24 mouse cellular contexts compared by ENCODE assay signal in genomic region chr12:112959421-112959820, GRCm38 (mm10). TPM values are rescaled to one million over a fixed set of nuclear protein-coding genes. Genes with fewer than 3 reads are reported as not detected.
A peak's percentile ranks its signal among the peaks of the same experiment; 100 is the strongest.
DNase-seq lines count a peak whose midpoint lies in the region; ATAC-seq and TF ChIP-seq lines count a peak whose summit lies in the region.
"Had no signal": no experiment of that assay in that cellular context is flagged by ENCODE, and none has a peak within 500 bp of the region (broad histone marks: within the 10 kb centered on the region; RNA-seq: fewer than 3 reads in every experiment).

No protein-coding gene starts in this region.

- TF ChIP-seq CTCF in liver, postnatal 0 days (IDR thresholded peaks at IDR 0.05; ENCODE audit: low read depth), result no peak

- H3K4me3 ChIP-seq in liver, embryonic 12.5 days, result no peak overlapping the region
- H3K4me3 ChIP-seq in liver, postnatal 0 days (ENCODE audit: low read depth, low read length), result no peak overlapping the region
- H3K4me3 ChIP-seq: embryonic facial prominence, embryonic 10.5 days; heart, embryonic 10.5 days; hindbrain, embryonic 10.5 days; kidney, embryonic 15.5 days; limb, embryonic 13.5 days; liver, embryonic 13.5 days; megakaryocyte, embryonic 14.5 days had no signal

- H3K4me2 ChIP-seq in liver, embryonic 12.5 days, result no peak overlapping the region
- no peak overlapping the region for H3K4me2 ChIP-seq in liver, postnatal 0 days (ENCODE audit: low read depth, low read length)
- H3K4me2 ChIP-seq: kidney, embryonic 15.5 days; limb, embryonic 13.5 days; liver, embryonic 13.5 days; lung, embryonic 14.5 days had no signal

- no peak for ATAC-seq in liver, embryonic 12.5 days
- ATAC-seq in liver, postnatal 0 days, result no peak
- ATAC-seq in inflammation-experienced regulatory T-cells, adult 6 months, result peak; percentile 89
- no peak for ATAC-seq in megakaryocyte progenitor cell, adult 5-6 weeks (replicated peaks; ENCODE audit: poor library complexity)
- ATAC-seq: forebrain, postnatal 0 days; hindbrain, embryonic 16.5 days had no signal

- H3K9ac ChIP-seq in liver, embryonic 12.5 days, result no peak overlapping the region
- H3K9ac ChIP-seq in liver, postnatal 0 days (replicated peaks), result no peak overlapping the region
- H3K9ac ChIP-seq: forebrain, postnatal 0 days; kidney, embryonic 15.5 days; limb, embryonic 13.5 days; liver, embryonic 13.5 days; lung, embryonic 14.5 days had no signal

- H3K9me3 ChIP-seq in liver, embryonic 12.5 days (replicated peaks), result no peaks in the 10 kb centered on the region
- no peaks in the 10 kb centered on the region for H3K9me3 ChIP-seq in liver, postnatal 0 days (ENCODE audit: low read length)
- H3K9me3 ChIP-seq: embryonic facial prominence, embryonic 10.5 days; heart, embryonic 10.5 days; hindbrain, embryonic 10.5 days; kidney, embryonic 15.5 days; limb, embryonic 13.5 days; liver, embryonic 13.5 days; megakaryocyte, embryonic 14.5 days had no signal

- H3K4me1 ChIP-seq in liver, embryonic 12.5 days, result peaks cover 3% of the 10 kb centered on the region; the same call in 1 of the 2 replicates
- no peaks in the 10 kb centered on the region for H3K4me1 ChIP-seq in liver, postnatal 0 days (ENCODE audit: insufficient read depth)
- H3K4me1 ChIP-seq: embryonic facial prominence, embryonic 10.5 days; kidney, embryonic 15.5 days; limb, embryonic 13.5 days had no signal

- no peak for DNase-seq in liver, postnatal 0 days
- DNase-seq in CD4-positive, CD25-positive, alpha-beta regulatory T cell, adult 2 months (ENCODE audit: low read depth, low spot score), result peak; percentile 70
- DNase-seq in thymus, postnatal 25 days, result peak; percentile 58
- no peak for DNase-seq in adipocyte (ENCODE audit: low spot score)
- no peak for DNase-seq in natural killer cell, adult 2 months (ENCODE audit: low spot score in 2 of 2)
- DNase-seq: adrenal gland, adult 2 months; cerebellum, adult 11 months; cerebellum, adult 9-11 months; forebrain, postnatal 0 days; kidney, adult 11 months; layer of hippocampus, adult 9-11 months; liver, embryonic 13.5 days; lung, embryonic 14.5 days; midbrain, embryonic 14.5 days had no signal

- WGBS in liver, embryonic 12.5 days (ENCODE audit: insufficient replicate concordance), result 75% methylated on average over 8 of the region's 8 CpGs
- 76% methylated on average over 8 of the region's 8 CpGs for WGBS in liver, postnatal 0 days (ENCODE audit: insufficient replicate concordance)

- TF ChIP-seq EP300 in liver, postnatal 0 days (IDR thresholded peaks at IDR 0.05; ENCODE audit: low read depth), result no peak

- peaks cover 58% of the 10 kb centered on the region for H3K36me3 ChIP-seq in liver, embryonic 12.5 days
- H3K36me3 ChIP-seq in liver, postnatal 0 days (replicated peaks; ENCODE audit: insufficient read depth, low read length), result peaks cover 54% of the 10 kb centered on the region

- no peaks in the 10 kb centered on the region for H3K27me3 ChIP-seq in liver, embryonic 12.5 days (replicated peaks)
- H3K27me3 ChIP-seq in liver, postnatal 0 days (ENCODE audit: insufficient read depth, low read length), result no peaks in the 10 kb centered on the region
- H3K27me3 ChIP-seq: kidney, embryonic 15.5 days; limb, embryonic 13.5 days; liver, embryonic 13.5 days; megakaryocyte, embryonic 14.5 days had no signal

- H3K27ac ChIP-seq in liver, embryonic 12.5 days, result 0 out of 2 replicates have a peak overlapping the region, but pooled peaks have one; percentile 12
- H3K27ac ChIP-seq in liver, postnatal 0 days (ENCODE audit: low read depth), result no peak overlapping the region
- H3K27ac ChIP-seq: embryonic facial prominence, embryonic 10.5 days; hindbrain, embryonic 10.5 days; limb, embryonic 13.5 days; liver, embryonic 13.5 days had no signal

RNA-seq across cellular contexts. Expression of gene Btbd6, which starts 16.9 kb away (rescaled TPM):
- polyA plus RNA-seq in liver, embryonic 12.5 days (2016; fragmentation: Nextera tagmentation; extraction: Ambion mirVana), result 9.2 and 10.1 TPM in 2 replicates
- 4.1 and 4.7 TPM in 2 replicates for polyA plus RNA-seq in liver, postnatal 0 days (2015; fragmentation: Nextera tagmentation; extraction: Ambion mirVana)
- polyA plus RNA-seq in inflammation-experienced regulatory T-cells, adult 6 months (2017; shearing (Covaris generic)), result 1 to 10 TPM; 7.2 to 8.8 (median 7.3) TPM
- 7.7 and 9.5 TPM in 2 replicates for total RNA-seq in megakaryocyte progenitor cell, adult 5-6 weeks (2015)
- 5.2 and 6.4 TPM in 2 replicates for total RNA-seq in megakaryocyte progenitor cell, adult 5-6 weeks (2017)

RNA-seq across cellular contexts. Expression of gene Nudt14, which starts 17.5 kb away (rescaled TPM):
- polyA plus RNA-seq in liver, embryonic 12.5 days (2016; fragmentation: Nextera tagmentation; extraction: Ambion mirVana), result 21.4 and 21.7 TPM in 2 replicates
- polyA plus RNA-seq in liver, postnatal 0 days (2015; fragmentation: Nextera tagmentation; extraction: Ambion mirVana), result 30.0 and 30.6 TPM in 2 replicates
- 10 to 100 TPM; 33.0 to 42.6 (median 40.7) TPM for polyA plus RNA-seq in inflammation-experienced regulatory T-cells, adult 6 months (2017; shearing (Covaris generic))
- total RNA-seq in megakaryocyte progenitor cell, adult 5-6 weeks (2015), result 12.6 and 13.4 TPM in 2 replicates
- total RNA-seq in megakaryocyte progenitor cell, adult 5-6 weeks (2017), result 14.8 TPM in 2 replicates

RNA-seq across cellular contexts. Expression of gene Jag2, which starts 29.8 kb away (rescaled TPM):
- polyA plus RNA-seq in liver, embryonic 12.5 days (2016; fragmentation: Nextera tagmentation; extraction: Ambion mirVana), result 0.57 and 0.64 TPM in 2 replicates
- 0.14 and 0.22 TPM in 2 replicates for polyA plus RNA-seq in liver, postnatal 0 days (2015; fragmentation: Nextera tagmentation; extraction: Ambion mirVana)
- polyA plus RNA-seq in inflammation-experienced regulatory T-cells, adult 6 months (2017; shearing (Covaris generic)), result under 1 TPM; 0.39 to 0.59 (median 0.50) TPM
- total RNA-seq in megakaryocyte progenitor cell, adult 5-6 weeks (2015), result 0.64 and 0.78 TPM in 2 replicates
- total RNA-seq in megakaryocyte progenitor cell, adult 5-6 weeks (2017), result 2.4 and 4.5 TPM in 2 replicates

RNA-seq across cellular contexts. Expression of gene Brf1, which starts 41.1 kb away (rescaled TPM):
- polyA plus RNA-seq in liver, embryonic 12.5 days (2016; fragmentation: Nextera tagmentation; extraction: Ambion mirVana), result 46.2 and 47.1 TPM in 2 replicates
- polyA plus RNA-seq in liver, postnatal 0 days (2015; fragmentation: Nextera tagmentation; extraction: Ambion mirVana), result 17.0 and 18.4 TPM in 2 replicates
- polyA plus RNA-seq in inflammation-experienced regulatory T-cells, adult 6 months (2017; shearing (Covaris generic)), result 10 to 100 TPM; 20.2 to 32.0 (median 30.5) TPM
- total RNA-seq in megakaryocyte progenitor cell, adult 5-6 weeks (2015), result 24.0 and 29.3 TPM in 2 replicates
- 27.2 and 39.0 TPM in 2 replicates for total RNA-seq in megakaryocyte progenitor cell, adult 5-6 weeks (2017)

RNA-seq across cellular contexts. Expression of gene Pacs2, which starts 54.9 kb away (rescaled TPM):
- 8.3 and 9.6 TPM in 2 replicates for polyA plus RNA-seq in liver, embryonic 12.5 days (2016; fragmentation: Nextera tagmentation; extraction: Ambion mirVana)
- 3.9 and 4.0 TPM in 2 replicates for polyA plus RNA-seq in liver, postnatal 0 days (2015; fragmentation: Nextera tagmentation; extraction: Ambion mirVana)
- 1 to 10 TPM; 5.0 to 8.6 (median 6.8) TPM for polyA plus RNA-seq in inflammation-experienced regulatory T-cells, adult 6 months (2017; shearing (Covaris generic))
- total RNA-seq in megakaryocyte progenitor cell, adult 5-6 weeks (2015), result 16.2 and 16.8 TPM in 2 replicates
- total RNA-seq in megakaryocyte progenitor cell, adult 5-6 weeks (2017), result 9.2 and 10.0 TPM in 2 replicates

Comparison
In these comparisons a context has a peak if more than half of its experiments do, and no peak if none do; other contexts are left out.
1. DNase-seq: peak in CD4-positive, CD25-positive, alpha-beta regulatory T cell, adult 2 months (single experiment) and thymus, postnatal 25 days (single experiment); none in liver, postnatal 0 days (single experiment), adipocyte (single experiment) and natural killer cell, adult 2 months (0 of 2).